Mouse (Mus musculus): Measurements from ENCODE around the gene Pde6c. TPM values are rescaled to one million over a fixed set of nuclear protein-coding genes. Genes with fewer than 3 reads are reported as not detected.

The Pde6c gene
- total and polyA plus RNA-seq, 3 experiments, result not detected

DNA sequence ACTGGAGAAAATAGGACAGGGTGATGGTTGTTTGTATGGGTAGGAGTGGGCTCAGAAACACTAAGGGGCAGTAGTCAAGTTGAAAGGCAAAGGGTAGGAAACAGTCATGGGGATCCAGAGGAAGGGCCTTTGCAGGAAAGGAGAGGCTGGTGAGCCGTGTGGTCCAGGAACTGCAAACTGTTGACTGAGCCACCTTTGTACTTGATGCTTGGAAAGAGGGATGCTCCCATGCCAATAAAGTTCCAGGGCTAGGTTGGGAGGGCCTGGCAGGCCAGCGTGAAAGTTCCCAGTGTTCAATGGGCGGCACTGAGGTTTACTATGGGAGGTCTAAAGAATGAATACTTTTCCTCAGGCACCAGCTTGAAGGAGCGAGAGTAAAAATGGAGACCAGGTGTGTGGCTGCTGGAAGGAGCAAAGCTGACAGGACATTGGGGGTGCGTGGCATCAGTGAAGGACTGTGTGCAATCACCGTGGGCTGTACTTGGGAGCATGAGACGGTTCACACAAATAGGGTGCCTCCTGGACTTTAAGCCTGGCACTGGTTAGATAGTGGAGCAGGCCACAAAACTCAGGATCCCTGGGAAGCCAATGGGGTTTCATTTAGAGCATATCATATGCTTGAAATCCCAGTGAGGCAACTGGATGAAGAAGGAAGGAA is 17.6 kb upstream of the Pde6c start:
- Histone ChIP-seq H3K9ac (ENCODE audit: insufficient read depth, low read depth) (no peak overlapping the region), H3K4me2 (ENCODE audit: insufficient read depth, low read depth, poor library complexity, severe bottlenecking) (no peak overlapping the region), H3K36me3 (replicated peaks in 1 of 2; ENCODE audit: control insufficient read depth in 1 of 2, insufficient read depth in 1 of 2, low read length in 1 of 2) (no peaks in the 10 kb centered on the region), H3K9me3 (replicated peaks; ENCODE audit: low read length) (no peaks in the 10 kb centered on the region), H3K79me2 (replicated peaks; ENCODE audit: control insufficient read depth, extremely low read depth, insufficient read depth, poor library complexity, severe bottlenecking) (no peaks in the 10 kb centered on the region), H3K4me1 (ENCODE audit: control insufficient read depth in 1 of 2, insufficient read depth in 2 of 2) (peaks cover 3 to 27% of the 10 kb centered on the region in 2 experiments; a peak in 3 of 4 replicates), H3K27ac (ENCODE audit: insufficient read depth, low read depth) (no peak overlapping the region), H3K4me3 (replicated peaks in 1 of 3; ENCODE audit: low read depth in 2 of 3, low read length in 2 of 3, poor library complexity in 1 of 3) (no peak overlapping the region), H3K27me3 (replicated peaks) (no peaks in the 10 kb centered on the region)
- in situ Hi-C loops (cut with MboI; ENCODE audit: low pct_ligation_motif_present, low pct_unique_long_range_greater_than_20kb, low sequenced_read_pairs) (no loop called here), dilution Hi-C loops (cut with MboI; ENCODE audit: extremely low pct_ligation_motif_present, extremely low pct_unique_long_range_greater_than_20kb, low sequenced_read_pairs) (no loop called here)
- TF ChIP-seq MAFK (IDR thresholded peaks at IDR 0.05; ENCODE audit: insufficient replicate concordance, low read length) (no peak), MAX (IDR thresholded peaks at IDR 0.05; ENCODE audit: low read length) (no peak), CHD1 (IDR thresholded peaks at IDR 0.05; ENCODE audit: low read depth, low read length) (no peak), ZC3H11A (IDR thresholded peaks at IDR 0.05; ENCODE audit: low read depth, low read length) (no peak), MAZ (IDR thresholded peaks at IDR 0.05; ENCODE audit: low read depth, low read length) (no peak), IRF4 (IDR thresholded peaks at IDR 0.05; ENCODE audit: low read depth, low read length) (no peak), NELFE (IDR thresholded peaks at IDR 0.05; ENCODE audit: low read depth, low read length) (no peak), ZMIZ1 (IDR thresholded peaks at IDR 0.05; ENCODE audit: low read depth, low read length) (no peak), RCOR1 (conservative IDR thresholded peaks at IDR 0.05; ENCODE audit: low read depth, low read length) (no peak), MXI1 (IDR thresholded peaks at IDR 0.05; ENCODE audit: low read depth, low read length) (no peak), POLR2AphosphoS2 (IDR thresholded peaks at IDR 0.05; ENCODE audit: low read depth, low read length) (no peak), POLR2A (IDR thresholded peaks at IDR 0.05; ENCODE audit: low read depth, low read length) (no peak), CTCF (conservative IDR thresholded peaks at IDR 0.05 in 1 of 2, IDR thresholded peaks at IDR 0.05 in 1 of 2; ENCODE audit: low read depth in 2 of 2, low read length in 2 of 2) (no peak)
- DNase-seq (ENCODE audit: extremely low read depth), result no peak

- dilution Hi-C loops (cut with MboI; ENCODE audit: extremely low pct_ligation_motif_present, extremely low pct_unique_long_range_greater_than_20kb, low sequenced_read_pairs), result no loop called here
Measured at GRCm38 (mm10) chr19:38120123-38120760, 12.3 kb upstream of the Pde6c start.

More at GRCm38 (mm10) chr19:38120123-38120760, 12.3 kb upstream of the Pde6c start:
- no peaks in the 10 kb centered on the region for H3K36me3 ChIP-seq (replicated peaks in 1 of 2; ENCODE audit: control insufficient read depth in 1 of 2, insufficient read depth in 1 of 2, low read length in 1 of 2)
- no peak overlapping the region for H3K4me3 ChIP-seq (replicated peaks in 1 of 3; ENCODE audit: low read depth in 2 of 3, low read length in 2 of 3, poor library complexity in 1 of 3)
- H3K9me3 ChIP-seq (replicated peaks; ENCODE audit: low read length), result no peaks in the 10 kb centered on the region
- no peak overlapping the region for H3K27ac ChIP-seq (ENCODE audit: insufficient read depth, low read depth)
- no peak for TF ChIP-seq E2F4 (IDR thresholded peaks at IDR 0.05; ENCODE audit: insufficient replicate concordance, low read depth, low read length)
- TF ChIP-seq TBP (conservative IDR thresholded peaks at IDR 0.05; ENCODE audit: low read depth, low read length), result no peak
- TF ChIP-seq USF2 (conservative IDR thresholded peaks at IDR 0.05; ENCODE audit: low read depth, low read length), result no peak
- no peak for TF ChIP-seq BHLHE40 (IDR thresholded peaks at IDR 0.05; ENCODE audit: low read depth, low read length)
- no peak for TF ChIP-seq PAX5 (IDR thresholded peaks at IDR 0.05; ENCODE audit: low read length)
- H3K9ac ChIP-seq (ENCODE audit: insufficient read depth, low read depth), result no peak overlapping the region
- H3K4me1 ChIP-seq (ENCODE audit: control insufficient read depth in 1 of 2, insufficient read depth in 2 of 2), result no peaks in the 10 kb centered on the region
- no peak for DNase-seq (ENCODE audit: extremely low read depth)
- H3K4me2 ChIP-seq (ENCODE audit: insufficient read depth, low read depth, poor library complexity, severe bottlenecking), result no peak overlapping the region
- in situ Hi-C loops (cut with MboI; ENCODE audit: low pct_ligation_motif_present, low pct_unique_long_range_greater_than_20kb, low sequenced_read_pairs), result no loop called here
- H3K79me2 ChIP-seq (replicated peaks; ENCODE audit: control insufficient read depth, extremely low read depth, insufficient read depth, poor library complexity, severe bottlenecking), result no peaks in the 10 kb centered on the region
- no peaks in the 10 kb centered on the region for H3K27me3 ChIP-seq (replicated peaks)
